Mouse (Mus musculus) hindbrain, embryonic 12.5 days (tissue): ENCODE measurements around the gene Fam104a. TPM values are rescaled to one million over a fixed set of nuclear protein-coding genes. Genes with fewer than 3 reads are reported as not detected.
A peak's percentile ranks its signal among the peaks of the same experiment; 100 is the strongest.

Source experiments
- ATAC-seq: fragments of 200-750 bp; cut with Nextera tagmentation; 2 replicates; pipeline ENCODE4 v1.8.0; 2017; ENCODE audit warnings: moderate TSS enrichment; ENCODE audit not compliant: low FRiP score
- H3K27ac ChIP-seq: fragments of 300-500 bp; sonication (generic); 2 replicates; pipeline ENCODE4 v1.5.1; 2016; ENCODE audit warnings: mild to moderate bottlenecking
- H3K27me3 ChIP-seq: fragments of 300-500 bp; sonication (generic); 2 replicates; pipeline ENCODE4 v1.6.1; 2016; ENCODE audit warnings: mild to moderate bottlenecking
- H3K36me3 ChIP-seq: fragments of 300-500 bp; sonication (generic); 2 replicates; pipeline ENCODE4 v1.6.1; 2016; ENCODE audit warnings: mild to moderate bottlenecking
- H3K4me1 ChIP-seq: fragments of 300-500 bp; sonication (generic); 2 replicates; pipeline ENCODE4 v1.6.1; 2016
- H3K4me2 ChIP-seq: fragments of 300-500 bp; sonication (generic); replicated peaks from 2 replicates; pipeline ENCODE4 v1.6.1; 2016; ENCODE audit warnings: mild to moderate bottlenecking
- H3K4me3 ChIP-seq: fragments of 300-500 bp; sonication (generic); 2 replicates; pipeline ENCODE4 v1.5.1; 2016; ENCODE audit warnings: mild to moderate bottlenecking
- H3K9ac ChIP-seq: fragments of 300-500 bp; sonication (generic); 2 replicates; pipeline ENCODE4 v1.6.1; 2016; ENCODE audit warnings: mild to moderate bottlenecking, moderate library complexity
- H3K9me3 ChIP-seq: fragments of 300-500 bp; sonication (generic); replicated peaks from 2 replicates; pipeline ENCODE4 v1.6.1; 2016; ENCODE audit warnings: mild to moderate bottlenecking
- WGBS: fragments of 180-500 bp; shearing (Covaris S2); methylation state at CpG from one replicate; pipeline ENCODE4 v1.1.7; 2016; 5-methylcytosine and 5-hydroxymethylcytosine counted together
- polyA plus RNA-seq: library from polyadenylated mRNA; unstranded; fragments of >200 nt; fragmentation: Nextera tagmentation; extraction: Ambion mirVana; gene quantifications from 2 replicates; pipeline ENCODE4 v1.2.1, GENCODE M21; 2016

Fam104a gene
- polyA plus RNA-seq: 49.9 and 50.4 TPM in 2 replicates

- peak within 1 kb of the TSS; percentile 87 for H3K9ac ChIP-seq
- H3K4me1 ChIP-seq: peaks cover 43% of the 10 kb centered on the region
- H3K36me3 ChIP-seq: peaks cover 15% of the 10 kb centered on the region
- peak within 1 kb of the TSS; percentile 98 for H3K4me3 ChIP-seq
- peak within 1 kb of the TSS; percentile 97 for H3K27ac ChIP-seq
- no peaks in the 10 kb centered on the region for H3K9me3 ChIP-seq
- H3K27me3 ChIP-seq: no peaks in the 10 kb centered on the region
- under 1% methylated on average over 73 of the region's 73 CpGs for WGBS
- H3K4me2 ChIP-seq: peak within 1 kb of the TSS; percentile 91
- ATAC-seq: peak; percentile 94
Observed at GRCm38 (mm10) chr11:113683957-113684706, at the start of gene Fam104a, which contains the start of gene D11Wsu47e. Fam104a (minus strand) TSS chr11:113684155. D11Wsu47e (plus strand) TSS chr11:113684412.

DNA sequence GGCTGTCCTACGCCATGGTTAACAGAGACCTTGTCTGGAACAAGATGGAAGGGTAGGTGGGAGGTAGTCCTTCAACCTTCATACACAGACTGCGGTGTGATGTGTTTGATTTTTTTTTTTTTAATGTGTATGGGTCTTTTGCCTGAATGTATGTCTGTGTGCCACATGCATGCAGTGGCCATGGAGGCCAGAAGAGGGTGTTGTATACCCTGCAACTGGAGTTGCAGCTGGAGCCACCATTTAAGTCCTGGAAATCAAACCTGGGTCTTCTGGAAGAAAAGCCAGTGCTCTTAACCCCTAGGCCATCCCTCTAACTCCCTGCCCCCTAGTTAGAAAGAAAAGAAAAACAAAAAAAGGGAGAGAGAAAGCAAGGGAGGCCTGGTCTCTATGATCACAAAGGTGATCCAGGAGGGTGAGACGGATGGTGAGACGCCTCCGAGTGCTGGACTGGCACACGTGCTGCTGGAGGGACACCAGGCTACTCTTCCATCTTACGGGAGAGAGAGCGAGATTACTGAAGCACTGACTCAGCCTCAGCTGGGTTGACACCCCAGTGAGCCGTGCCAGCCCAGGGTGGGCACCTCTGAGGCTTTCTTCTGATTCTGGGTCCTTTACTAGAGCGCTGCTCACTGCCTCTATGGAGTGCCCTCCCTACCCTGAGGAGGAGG, 48.1 kb upstream of the Fam104a start:
- 92% methylated on average over 10 of the region's 10 CpGs for WGBS
- H3K9ac ChIP-seq: no peak overlapping the region
- H3K27me3 ChIP-seq: no peaks in the 10 kb centered on the region
- H3K9me3 ChIP-seq: no peaks in the 10 kb centered on the region
- no peak overlapping the region for H3K4me2 ChIP-seq
- ATAC-seq: no peak
- no peak overlapping the region for H3K4me3 ChIP-seq
- H3K4me1 ChIP-seq: peaks cover 69% of the 10 kb centered on the region
- peaks cover 25% of the 10 kb centered on the region for H3K36me3 ChIP-seq
- no peak overlapping the region for H3K27ac ChIP-seq

DNA sequence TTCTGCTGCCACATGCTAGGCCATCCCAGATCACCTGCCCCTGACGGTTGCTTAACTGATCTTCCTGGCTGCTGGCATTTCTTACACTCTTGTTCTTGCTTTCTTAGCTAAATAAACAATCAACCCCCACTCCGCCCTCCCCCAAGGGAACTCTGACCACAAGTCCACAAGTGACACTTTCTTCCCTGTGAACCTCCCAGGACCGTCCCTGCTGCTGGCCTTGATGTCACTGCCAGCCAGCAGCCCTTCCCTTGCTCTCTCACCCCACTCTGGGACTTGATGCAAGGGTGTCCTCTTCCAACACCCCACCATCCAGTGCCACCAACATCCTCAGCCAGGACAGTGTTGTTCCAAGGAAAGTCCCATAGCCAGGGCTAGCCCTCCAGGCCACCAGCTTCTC, 46.9 kb upstream of the Fam104a start:
- no peak overlapping the region for H3K27ac ChIP-seq
- ATAC-seq: no peak
- 68% methylated on average over 3 of the region's 3 CpGs for WGBS

DNA sequence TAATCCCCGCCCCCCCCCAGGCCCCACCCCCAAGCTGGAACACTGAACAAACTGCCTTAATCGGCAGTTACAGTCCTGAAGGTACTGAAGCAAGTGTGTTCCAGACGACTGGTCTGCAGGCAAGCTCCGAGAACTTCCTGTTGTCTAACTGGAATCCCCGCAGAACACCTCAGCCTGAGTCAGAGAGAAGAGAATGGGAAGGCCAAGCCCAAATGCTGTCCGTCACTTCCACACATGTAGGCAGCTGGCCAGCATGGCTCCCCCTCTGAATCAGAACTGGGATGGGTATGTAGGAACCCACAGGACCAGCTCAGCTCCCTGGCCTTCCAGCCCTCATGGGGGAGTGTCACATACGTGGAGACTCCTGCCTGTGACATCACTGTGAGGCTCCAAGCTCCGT, 46.0 kb upstream of the Fam104a start:
- 69% methylated on average over 8 of the region's 8 CpGs for WGBS

More for the DNA sequence above, 46.9 kb upstream of the Fam104a start:
- H3K4me1 ChIP-seq: peaks cover 68% of the 10 kb centered on the region
- H3K4me3 ChIP-seq: no peak overlapping the region
- H3K9me3 ChIP-seq: no peaks in the 10 kb centered on the region
- H3K36me3 ChIP-seq: peaks cover 36% of the 10 kb centered on the region
- no peak overlapping the region for H3K4me2 ChIP-seq
- no peak overlapping the region for H3K9ac ChIP-seq
- H3K27me3 ChIP-seq: no peaks in the 10 kb centered on the region

DNA sequence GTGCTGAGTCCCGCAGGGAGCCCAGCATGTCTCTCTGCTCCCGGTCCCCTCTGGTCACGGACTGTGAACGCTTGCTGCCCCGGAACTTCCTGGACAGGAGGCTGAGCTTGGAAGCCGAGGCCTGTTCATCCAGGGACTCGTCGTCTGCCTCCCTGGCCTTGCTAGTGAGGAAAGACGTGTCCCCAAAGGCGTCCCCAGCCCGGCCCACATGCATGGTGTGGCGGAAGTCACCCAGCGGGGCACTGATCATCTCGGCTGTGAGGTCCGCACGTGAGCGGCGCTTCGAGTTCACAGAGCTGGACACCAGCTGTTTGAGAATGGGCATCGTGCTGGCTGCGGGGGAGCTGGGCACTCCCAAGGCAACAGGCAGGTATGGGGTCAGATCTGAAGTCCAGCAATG, 45.3 kb upstream of the Fam104a start:
- Histone ChIP-seq H3K36me3 (peaks cover 46% of the 10 kb centered on the region), H3K9ac (no peak overlapping the region), H3K9me3 (no peaks in the 10 kb centered on the region), H3K4me3 (no peak overlapping the region), H3K27ac (no peak overlapping the region), H3K27me3 (no peaks in the 10 kb centered on the region), H3K4me2 (no peak overlapping the region), H3K4me1 (peaks cover 60% of the 10 kb centered on the region)
- 71% methylated on average over 21 of the region's 21 CpGs for WGBS
- no peak for ATAC-seq

More for the DNA sequence above, 46.0 kb upstream of the Fam104a start:
- Histone ChIP-seq H3K27me3 (no peaks in the 10 kb centered on the region), H3K27ac (no peak overlapping the region), H3K9ac (no peak overlapping the region), H3K4me2 (no peak overlapping the region), H3K4me3 (no peak overlapping the region), H3K4me1 (peaks cover 65% of the 10 kb centered on the region), H3K9me3 (no peaks in the 10 kb centered on the region), H3K36me3 (peaks cover 42% of the 10 kb centered on the region)
- ATAC-seq: no peak

- WGBS: 63% methylated on average over 6 of the region's 6 CpGs
- peaks cover 48% of the 10 kb centered on the region for H3K4me1 ChIP-seq
- H3K27ac ChIP-seq: no peak overlapping the region
- ATAC-seq: no peak
- no peaks in the 10 kb centered on the region for H3K9me3 ChIP-seq
- H3K4me3 ChIP-seq: no peak overlapping the region
- H3K9ac ChIP-seq: no peak overlapping the region
- peaks cover 46% of the 10 kb centered on the region for H3K36me3 ChIP-seq
- no peak overlapping the region for H3K4me2 ChIP-seq
- no peaks in the 10 kb centered on the region for H3K27me3 ChIP-seq
Observed at GRCm38 (mm10) chr11:113727992-113728391, 44.0 kb upstream of the Fam104a start.

GRCm38 (mm10) chr11:113726994-113727888, 43.3 kb upstream of the Fam104a start:
- ATAC-seq: no peak
- WGBS: 82% methylated on average over 14 of the region's 14 CpGs
- Histone ChIP-seq H3K9me3 (no peaks in the 10 kb centered on the region), H3K9ac (no peak overlapping the region), H3K27ac (0 out of 2 replicates have a peak overlapping the region, but pooled peaks have one; percentile 12), H3K4me1 (peaks cover 46% of the 10 kb centered on the region), H3K4me3 (no peak overlapping the region), H3K27me3 (no peaks in the 10 kb centered on the region), H3K36me3 (peaks cover 46% of the 10 kb centered on the region), H3K4me2 (no peak overlapping the region)

GRCm38 (mm10) chr11:113725235-113726048, 41.5 kb upstream of the Fam104a start:
- Histone ChIP-seq H3K36me3 (peaks cover 46% of the 10 kb centered on the region), H3K9me3 (no peaks in the 10 kb centered on the region), H3K27me3 (no peaks in the 10 kb centered on the region), H3K4me3 (no peak overlapping the region), H3K4me2 (no peak overlapping the region), H3K4me1 (peaks cover 41% of the 10 kb centered on the region), H3K9ac (no peak overlapping the region), H3K27ac (peak overlapping the region; percentile 30; the same call in 1 of the 2 replicates)
- ATAC-seq: no peak
- 72% methylated on average over 4 of the region's 4 CpGs for WGBS

DNA sequence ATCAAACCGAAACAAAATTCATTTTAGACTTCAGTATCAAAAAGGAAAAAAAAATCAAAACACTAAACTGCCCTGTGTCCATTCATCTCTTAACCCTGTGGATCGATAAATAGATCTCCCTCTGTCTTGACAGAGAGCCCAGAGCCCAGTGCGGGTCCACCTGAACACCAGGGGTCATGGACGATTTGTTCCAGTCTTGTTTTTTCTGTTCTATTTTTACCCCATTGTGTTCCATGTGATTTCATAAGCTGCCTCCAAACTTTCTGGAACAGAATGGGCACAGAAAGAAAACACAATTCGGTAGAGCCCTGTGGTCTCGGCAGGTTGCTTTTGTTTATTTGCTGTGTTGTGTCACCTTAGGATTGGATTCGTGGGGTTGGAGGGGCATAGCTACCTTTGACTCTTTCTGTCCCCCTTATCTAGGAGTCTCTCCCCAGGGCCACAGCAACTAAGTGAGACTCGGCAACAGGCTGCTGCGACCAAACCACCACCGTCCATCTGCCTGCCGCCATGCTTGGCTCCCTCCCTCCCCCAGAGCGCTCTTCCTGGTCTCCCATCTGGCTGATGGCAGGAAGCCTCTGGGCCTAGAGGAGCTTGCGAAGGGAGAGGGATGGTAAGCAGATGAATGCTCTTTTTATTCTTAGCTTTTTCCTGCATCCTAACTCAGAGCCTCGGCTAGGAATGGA, 38.6 kb upstream of the Fam104a start:
- Histone ChIP-seq H3K27ac (no peak overlapping the region), H3K4me3 (no peak overlapping the region), H3K4me1 (peaks cover 22% of the 10 kb centered on the region), H3K9me3 (no peaks in the 10 kb centered on the region), H3K4me2 (no peak overlapping the region), H3K36me3 (peaks cover 25% of the 10 kb centered on the region), H3K9ac (0 out of 2 replicates have a peak overlapping the region, but pooled peaks have one; percentile 33), H3K27me3 (no peaks in the 10 kb centered on the region)
- 68% methylated on average over 14 of the region's 14 CpGs for WGBS
- ATAC-seq: no peak

DNA sequence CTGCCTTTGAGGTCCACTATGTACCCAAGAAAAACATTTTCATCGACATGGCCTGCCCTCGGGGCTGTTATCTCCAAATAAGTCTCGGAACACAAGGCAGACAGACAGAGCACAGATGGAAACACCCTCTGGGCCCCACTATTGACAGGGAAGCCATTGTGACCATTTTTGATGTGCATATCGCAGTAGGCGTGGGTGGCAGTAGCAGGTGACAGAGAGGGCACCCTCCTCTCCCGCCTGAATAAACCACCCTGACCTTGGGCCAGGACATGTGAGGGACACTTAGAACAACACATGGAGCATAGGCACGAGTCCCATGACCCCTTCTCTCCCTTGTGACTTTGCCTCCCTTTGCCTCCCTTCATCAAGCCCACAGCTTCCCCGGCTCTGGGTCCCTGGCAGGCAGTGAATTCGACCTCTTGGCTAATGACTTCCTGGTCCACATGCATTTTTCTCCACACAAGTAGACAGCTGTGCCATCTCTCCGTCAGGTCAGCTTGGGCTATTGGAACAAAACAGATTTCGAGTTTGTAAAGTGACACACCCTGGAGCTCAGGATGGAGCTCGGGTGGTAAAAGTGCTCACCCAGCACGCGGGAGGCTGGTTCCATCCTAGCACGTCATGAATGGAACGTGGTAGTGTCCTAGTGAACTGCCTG, 33.9 kb upstream of the Fam104a start:
- no peaks in the 10 kb centered on the region for H3K36me3 ChIP-seq
- H3K4me2 ChIP-seq: no peak overlapping the region
- no peaks in the 10 kb centered on the region for H3K27me3 ChIP-seq
- H3K4me3 ChIP-seq: no peak overlapping the region
- peaks cover 12% of the 10 kb centered on the region for H3K4me1 ChIP-seq
- no peak for ATAC-seq
- 54% methylated on average over 16 of the region's 16 CpGs for WGBS
- no peaks in the 10 kb centered on the region for H3K9me3 ChIP-seq
- no peak overlapping the region for H3K9ac ChIP-seq
- no peak overlapping the region; the same call in 1 of the 2 replicates for H3K27ac ChIP-seq
